Mouse (Mus musculus) 3134 (cell line): ENCODE measurements at regions not wholly inside any gene's neighbourhood (a gene's known extent, or its start where the extent isn't known, plus 50 kb on each side); places are given as distances from the start of the nearest gene placed in this dataset.

Experiments used
- DNase-seq: peaks from one replicate; pipeline ENCODE4 v3.0.0-alpha.2; 2011; ENCODE audit warnings: low spot score; ENCODE audit not compliant: insufficient read length; ENCODE audit errors: extremely low read depth

DNA sequence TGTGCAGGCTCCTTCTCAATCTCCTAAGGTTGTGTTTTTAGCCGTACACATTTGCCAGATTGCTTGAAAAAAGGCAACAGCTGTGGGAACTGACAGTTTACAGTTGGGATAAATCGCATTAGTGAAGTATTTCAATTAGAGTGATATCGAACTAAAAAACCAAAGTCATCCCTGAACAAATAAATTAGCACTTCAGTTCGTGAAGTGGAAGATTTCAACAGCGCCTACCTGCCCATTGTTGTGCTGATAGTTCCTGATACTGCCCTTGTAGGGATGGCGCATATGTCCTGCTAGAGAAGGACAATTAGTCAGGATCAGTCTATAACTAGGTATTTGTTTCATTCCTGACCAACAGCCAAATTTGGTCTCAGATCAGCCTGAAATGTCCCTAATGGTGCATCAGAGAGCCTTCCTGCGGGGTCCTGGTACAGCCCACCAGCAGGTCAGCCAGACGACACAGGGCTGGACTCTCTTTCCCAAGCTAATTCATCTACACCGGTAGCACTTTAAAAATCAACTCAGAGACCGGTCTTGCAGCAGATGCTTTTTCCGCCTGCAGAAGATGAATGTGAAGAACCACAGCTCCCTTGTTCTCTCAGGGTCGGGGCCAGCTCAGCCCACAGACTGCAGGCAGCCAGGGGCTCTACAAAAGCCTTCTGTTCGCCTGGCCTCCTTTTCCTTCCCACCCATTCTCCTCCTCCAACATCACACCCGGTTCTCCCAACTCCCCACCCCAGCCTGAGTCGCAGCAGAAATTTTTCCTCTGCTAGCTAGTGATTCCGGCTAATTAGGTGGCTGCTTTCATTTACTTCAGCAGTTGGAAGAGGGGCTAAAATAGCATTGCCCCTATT, 146.1 kb downstream of the Psat1 start:
- DNase-seq, result no peak

DNA sequence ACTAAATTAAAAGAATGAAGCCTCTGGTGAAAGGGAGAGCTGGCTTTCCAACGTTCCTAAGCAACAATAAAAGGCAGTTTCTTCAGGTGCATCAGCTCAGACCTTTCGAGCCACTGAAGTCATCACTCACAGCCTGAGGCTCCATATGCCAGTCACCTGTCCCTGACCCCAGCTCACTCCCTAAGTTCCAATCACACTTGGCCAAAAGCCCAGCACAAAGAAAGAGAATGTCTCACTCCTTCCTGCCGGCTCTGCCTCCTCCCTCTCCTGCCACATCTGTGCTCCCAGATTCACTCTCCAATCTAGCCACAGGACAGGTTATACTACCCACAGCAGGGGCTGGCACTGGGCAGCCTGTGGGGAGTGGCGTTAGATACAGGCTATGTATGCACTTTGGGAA, 150.7 kb downstream of the Psat1 start:
- DNase-seq, result no peak

GRCm38 (mm10) chr19:15791942-15792341, 155.2 kb downstream of the Psat1 start:
- DNase-seq, result no peak

GRCm38 (mm10) chr19:15791264-15791913, 155.7 kb downstream of the Psat1 start:
- no peak for DNase-seq

DNA sequence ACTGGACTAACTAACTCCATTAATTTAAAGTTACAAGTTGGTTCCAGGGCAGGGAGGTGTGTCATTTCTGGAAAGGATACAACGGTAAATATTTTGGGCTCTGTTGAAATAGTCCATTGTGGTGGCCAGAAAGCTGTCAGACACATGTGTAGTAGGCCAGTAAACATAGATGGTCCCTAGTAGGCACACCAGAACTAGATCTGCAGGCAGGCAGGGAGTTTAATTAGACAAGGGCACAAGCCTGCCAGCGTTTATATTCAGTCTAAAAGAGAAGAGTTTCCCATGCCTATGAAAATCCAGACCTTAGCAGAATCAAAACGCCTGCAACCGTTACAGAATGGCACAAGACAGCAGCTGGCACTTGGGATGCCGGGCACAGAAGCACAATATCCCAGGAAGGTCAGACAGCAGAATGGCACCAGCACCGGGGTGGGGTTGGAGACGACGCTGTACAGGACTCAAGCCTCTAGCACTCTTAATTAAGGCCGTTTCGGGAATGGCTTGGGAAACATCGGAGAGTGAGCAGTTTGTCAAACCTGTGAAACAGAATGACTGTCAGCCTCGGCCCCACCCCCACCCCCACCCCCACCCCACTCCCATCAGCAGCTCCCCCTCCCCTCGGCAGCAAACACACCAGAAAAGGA, 156.4 kb downstream of the Psat1 start:
- no peak for DNase-seq

GRCm38 (mm10) chr19:15789741-15790140, 157.4 kb downstream of the Psat1 start:
- no peak for DNase-seq

GRCm38 (mm10) chr19:15784644-15785043, 162.5 kb downstream of the Psat1 start:
- DNase-seq, result no peak

GRCm38 (mm10) chr19:15769651-15770050, 177.5 kb downstream of the Psat1 start:
- DNase-seq, result no peak

DNA sequence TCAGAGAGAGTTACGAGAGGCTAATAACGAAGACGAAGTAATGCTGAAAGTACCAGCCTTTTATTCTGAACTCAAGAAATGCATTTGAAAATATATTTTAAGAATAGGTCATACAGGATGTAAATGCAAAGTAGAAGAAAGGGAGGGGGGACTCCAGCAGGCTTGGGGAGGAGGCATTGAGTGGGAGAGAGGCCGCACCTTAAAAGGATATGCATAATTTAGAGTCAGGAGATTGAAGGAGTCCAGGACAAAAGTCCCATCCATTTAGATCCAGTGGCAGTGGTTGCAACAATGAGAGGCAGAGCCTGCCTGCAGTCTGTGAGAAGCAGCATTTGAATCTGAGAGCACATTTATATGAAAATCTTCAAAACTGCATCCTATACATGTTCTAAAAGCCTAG, 186.1 kb downstream of the Psat1 start:
- no peak for DNase-seq

- DNase-seq, result no peak
These were observed 201.9 kb downstream of the Psat1 start for GRCm38 (mm10) chr19:15745026-15745777.

DNA sequence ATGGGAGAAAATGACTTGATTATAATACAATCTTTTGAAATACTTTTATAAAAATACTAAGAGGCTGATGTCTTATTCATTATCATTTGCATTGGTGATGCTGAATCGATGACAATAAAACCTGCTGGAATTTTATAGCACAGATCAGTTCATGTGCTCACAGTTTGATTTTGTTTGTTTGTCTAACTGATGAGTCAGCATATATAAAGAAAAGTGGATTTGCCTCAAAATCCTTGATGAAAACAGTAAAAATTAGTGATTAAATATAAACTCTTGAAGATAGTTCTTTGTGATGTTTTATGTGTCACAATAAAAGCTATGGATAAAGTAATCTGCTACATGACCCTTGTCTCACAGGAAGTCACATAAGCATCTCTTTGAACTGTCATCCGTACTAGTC, 210.9 kb downstream of the Psat1 start:
- no peak for DNase-seq

- DNase-seq, result no peak
These were observed 220.2 kb downstream of the Psat1 start for GRCm38 (mm10) chr19:15726785-15727406.

- DNase-seq, result no peak
These were observed 254.6 kb downstream of the Psat1 start for GRCm38 (mm10) chr19:15692379-15693023.

GRCm38 (mm10) chr19:15669996-15670395, 277.1 kb downstream of the Psat1 start:
- no peak for DNase-seq

DNA sequence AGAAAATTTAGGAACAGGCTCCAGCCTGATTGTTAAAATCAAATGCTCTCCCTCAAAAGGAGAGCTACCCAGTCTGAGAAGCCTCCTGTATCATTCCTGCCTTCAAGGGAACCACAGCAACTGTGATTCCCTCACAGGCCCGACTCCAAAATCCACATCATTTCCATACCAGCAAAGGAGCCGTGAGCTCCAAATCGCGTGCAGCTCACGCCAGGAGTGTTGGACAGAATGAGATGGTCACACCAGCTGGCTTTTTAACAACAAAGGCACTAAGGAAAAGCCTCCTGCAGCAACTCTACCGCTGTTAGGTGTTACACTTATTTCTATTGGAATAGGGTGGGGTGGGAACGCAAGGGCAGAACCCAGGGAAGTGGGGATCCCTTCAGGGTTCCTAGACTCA, 277.6 kb downstream of the Psat1 start:
- DNase-seq, result no peak

DNA sequence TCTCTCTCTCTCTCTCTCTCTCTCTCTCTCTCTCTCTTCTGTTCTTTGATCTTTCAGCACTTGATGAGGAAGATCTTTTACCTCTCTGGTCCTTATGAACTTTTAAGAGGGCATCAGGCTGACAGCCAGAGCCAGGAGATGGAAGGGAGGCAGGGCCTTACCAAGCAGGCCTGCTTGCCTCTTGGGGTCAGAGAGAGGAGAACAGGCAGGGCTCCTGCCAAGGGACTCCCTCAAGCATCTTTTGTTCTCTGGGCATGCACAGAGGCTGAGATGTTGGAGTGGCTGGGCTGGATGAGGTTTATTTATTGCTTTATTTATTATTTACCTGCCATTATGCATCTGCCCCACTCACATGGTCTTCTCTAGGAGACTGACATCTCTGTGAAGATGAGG, 278.5 kb downstream of the Psat1 start:
- no peak for DNase-seq

GRCm38 (mm10) chr19:15667889-15668623, 279.1 kb downstream of the Psat1 start:
- no peak for DNase-seq

DNA sequence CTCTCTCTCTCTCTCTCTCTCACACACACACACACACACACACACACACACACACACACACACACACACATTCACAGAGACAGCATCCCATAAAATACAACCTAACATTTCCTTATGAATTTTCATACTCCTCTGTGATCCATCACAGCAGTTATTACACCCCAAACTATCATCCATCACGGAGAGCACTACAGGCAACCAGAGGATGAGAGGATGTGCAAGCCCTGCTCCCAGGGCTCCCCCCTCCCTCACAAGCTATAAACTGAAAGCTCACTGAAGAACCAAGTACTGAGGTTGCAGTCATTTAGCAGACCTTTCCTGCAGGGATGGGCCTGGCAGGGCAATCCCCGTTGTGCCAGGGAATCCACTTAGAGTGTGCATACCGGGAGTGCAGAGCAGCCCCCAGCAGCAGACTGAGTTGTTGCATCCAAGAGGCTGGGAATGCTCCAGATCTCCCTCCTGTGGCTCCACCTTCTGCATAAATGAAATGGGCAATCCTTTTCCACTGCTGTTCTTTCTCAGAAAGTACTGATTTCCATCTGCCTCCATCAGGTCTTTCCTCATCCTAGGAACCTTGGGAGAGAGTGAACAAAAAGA, 283.4 kb downstream of the Psat1 start:
- no peak for DNase-seq

GRCm38 (mm10) chr19:15658611-15659010, 288.5 kb downstream of the Psat1 start:
- DNase-seq, result no peak
